Mouse (Mus musculus) 416B (cell line): ENCODE results near the gene Ubb.
"Not testable (repeated sequence)": the region's sequence is repeated elsewhere in the genome, so short reads cannot be mapped to it uniquely, and the experiment has no call there.

Source experiments
- DNase-seq: peaks from one replicate; pipeline ENCODE4 v3.0.0; 2011; ENCODE audit warnings: low read depth

Gene Ubb

DNA sequence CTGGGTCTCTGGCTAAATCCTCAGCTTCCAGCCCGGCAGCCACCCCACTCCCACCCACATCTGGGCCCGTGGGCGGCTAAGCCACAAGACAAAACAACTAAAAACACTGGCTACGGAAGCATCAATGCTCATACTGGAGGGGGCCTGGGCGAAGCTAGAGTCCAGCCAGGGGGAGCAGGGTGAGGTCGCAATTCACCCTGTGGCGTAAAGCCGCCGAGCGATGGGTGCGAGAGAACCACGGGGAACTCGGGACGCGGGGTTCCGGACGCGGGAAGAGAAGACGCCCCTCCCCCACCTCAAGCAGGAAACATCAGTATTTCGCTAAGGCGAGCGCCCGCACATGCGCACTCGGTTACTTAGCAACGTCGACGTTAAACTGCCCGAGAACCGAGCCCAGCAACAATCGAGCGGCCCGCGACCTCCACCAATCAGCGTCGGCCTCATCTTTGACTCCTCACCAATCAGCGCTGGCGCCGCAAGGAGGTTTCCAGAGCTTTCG is at the start of gene Ubb:
Ubb (plus strand) TSS at position 445 of the 499 bp plus-strand sequence.
- DNase-seq = peak; percentile 100

DNA sequence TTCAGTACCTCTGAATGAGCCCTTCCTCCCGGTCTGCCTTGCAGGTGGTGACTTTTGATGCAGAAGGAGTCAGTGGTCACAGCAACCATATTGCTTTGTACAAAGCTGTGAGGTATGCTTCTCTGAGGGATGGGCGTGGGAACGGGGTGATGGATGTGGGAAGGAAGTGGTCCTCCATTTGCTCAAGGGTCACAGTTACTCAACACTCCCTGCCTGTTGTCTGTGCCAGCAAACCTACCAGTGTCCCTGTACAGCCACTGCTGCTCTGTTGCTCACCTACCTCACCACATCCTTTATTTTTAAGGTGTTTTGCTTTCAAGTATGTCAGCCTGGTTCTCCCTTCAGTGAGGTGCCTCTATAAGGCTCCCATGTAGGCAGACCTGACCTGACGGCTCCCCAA is 43.3 kb upstream of the Ubb start:
- DNase-seq = no peak

DNA sequence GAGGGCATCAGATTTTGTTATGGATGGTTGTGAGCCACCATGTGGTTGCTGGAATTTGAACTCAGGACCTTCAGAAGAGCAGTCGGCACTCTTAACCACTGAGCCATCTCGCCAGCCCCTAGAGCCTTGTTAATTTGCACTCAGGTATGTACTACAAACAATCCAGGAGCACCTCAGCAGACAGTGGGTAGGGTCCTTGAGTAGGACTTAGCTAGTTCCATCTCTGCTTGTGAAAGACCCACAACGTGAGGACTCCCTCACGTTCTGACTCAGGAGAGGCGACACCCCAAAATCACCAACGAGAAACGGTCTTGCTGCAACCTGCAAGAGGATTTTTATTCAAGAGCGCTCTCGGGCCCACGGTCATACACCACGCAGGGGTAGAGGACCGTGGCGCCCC is 42.6 kb upstream of the Ubb start:
- DNase-seq = not testable (repeated sequence)

DNA sequence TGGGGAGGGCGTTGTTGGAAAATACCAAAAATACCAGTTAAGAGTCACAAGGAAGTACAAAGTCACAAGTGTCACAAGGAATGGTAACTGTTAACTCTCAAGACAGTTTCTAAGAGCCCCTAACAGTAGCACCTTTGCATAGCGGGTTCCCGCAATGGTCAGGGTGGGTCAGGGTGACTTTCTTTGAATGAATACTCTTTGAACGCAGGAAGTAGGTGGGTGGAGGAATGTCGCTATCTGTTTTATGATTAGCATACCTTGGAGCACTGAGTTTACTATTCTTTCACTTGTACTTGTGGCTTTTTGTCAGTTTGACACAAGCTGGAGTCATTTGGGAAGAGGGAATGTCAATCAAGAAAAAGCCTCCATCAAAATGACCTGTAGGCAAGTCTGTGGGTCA is 42.2 kb upstream of the Ubb start:
- not testable (repeated sequence) for DNase-seq

DNA sequence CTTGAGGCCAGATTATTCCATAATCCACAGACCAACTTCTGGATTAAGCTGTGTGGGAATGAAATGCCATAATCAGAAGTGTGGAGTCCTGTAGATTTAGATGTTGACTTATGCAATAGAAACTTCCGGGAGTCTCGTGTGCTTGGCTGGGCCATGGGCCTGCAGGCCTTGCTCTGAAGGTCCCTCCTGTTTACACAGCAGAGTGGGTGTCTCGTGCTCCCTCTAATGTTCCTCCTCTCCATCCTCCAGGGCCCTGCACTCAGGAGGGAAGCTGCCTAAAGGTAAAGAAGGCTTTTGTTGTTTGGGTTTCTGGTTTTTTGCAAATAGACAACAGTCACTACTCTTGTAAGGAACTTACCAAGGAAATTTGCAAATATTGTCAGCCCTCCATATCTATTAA is 41.4 kb upstream of the Ubb start:
- no peak for DNase-seq

DNA sequence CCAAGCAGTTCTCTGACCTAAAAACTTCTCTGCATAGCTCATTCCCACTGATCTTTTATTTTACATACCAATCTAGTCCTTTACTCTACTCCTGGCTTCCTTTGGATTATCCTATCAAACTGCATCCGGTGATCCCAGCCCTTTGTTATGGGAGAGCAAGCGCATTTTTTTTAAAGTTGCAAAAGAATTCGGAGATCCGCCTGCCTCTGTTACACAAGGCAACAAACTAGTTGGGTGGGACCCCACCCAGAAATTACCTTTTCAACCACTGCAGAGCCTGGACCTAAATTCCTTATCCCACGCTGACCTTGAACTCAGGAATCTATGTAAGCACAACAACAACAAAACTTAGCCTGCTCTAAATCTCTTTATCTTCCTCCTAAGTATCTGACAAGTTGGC is 40.0 kb upstream of the Ubb start:
- no peak for DNase-seq

DNA sequence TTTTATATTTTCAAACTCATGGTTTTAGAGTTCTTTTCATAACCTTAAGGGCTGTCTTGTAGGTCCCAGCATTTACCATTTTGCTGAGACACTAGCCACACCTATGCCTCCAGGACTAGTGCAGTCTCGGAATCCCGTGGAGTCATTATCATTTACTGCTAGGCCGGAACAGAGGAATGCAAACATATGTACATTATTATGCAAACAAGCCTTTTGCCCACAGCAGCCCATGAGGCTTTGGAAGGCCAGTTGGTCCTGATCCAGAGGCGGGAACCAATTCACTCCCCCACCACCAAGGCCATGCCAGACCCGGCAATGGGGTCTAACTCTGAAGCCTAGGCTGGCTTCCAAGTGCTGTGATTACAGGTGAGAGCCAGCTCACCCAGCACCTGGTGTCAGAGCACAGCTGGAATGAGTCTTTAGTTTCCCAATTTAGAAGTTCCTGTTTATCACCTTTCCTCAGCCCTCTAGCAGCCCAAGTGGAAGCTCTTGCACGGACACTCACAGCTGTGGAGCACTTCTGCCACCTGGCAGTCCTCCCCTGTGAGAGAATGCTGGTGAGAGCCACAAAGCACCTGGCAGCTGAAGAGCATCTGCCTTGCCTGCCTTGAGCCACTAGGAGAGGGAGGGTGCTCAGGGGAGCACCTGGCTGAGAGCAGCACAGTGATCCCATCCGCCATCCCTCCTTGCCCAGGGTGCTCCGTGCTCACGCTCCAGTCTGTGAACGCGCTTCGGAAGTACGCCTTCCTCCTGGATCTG is 39.3 kb upstream of the Ubb start:
- no peak for DNase-seq

DNA sequence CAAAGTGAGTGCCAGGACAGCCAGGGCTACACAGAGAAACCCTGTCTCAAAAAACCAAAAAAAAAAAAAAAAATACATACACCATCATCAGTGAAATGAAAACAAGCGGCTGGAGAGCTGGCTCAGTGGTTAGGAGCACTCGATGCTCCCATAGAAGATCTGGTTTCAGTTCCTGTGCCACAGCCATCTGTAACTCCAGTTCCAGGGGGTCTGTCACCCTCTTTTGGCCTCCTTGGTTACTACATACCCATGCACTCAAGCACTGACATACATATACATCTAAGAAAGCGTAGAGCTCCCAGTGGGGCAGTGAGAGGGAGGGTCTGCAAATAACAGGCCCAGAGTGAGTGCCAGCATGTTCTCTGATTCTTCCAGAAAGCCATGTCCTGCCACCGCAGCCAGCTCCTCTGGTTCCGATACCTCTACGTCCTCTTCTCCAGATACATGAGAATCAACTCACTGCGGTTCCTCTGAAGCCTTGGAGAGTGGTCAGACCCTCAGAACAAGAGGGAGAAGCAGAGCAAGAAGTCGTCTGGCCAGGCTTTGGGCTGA is 38.4 kb upstream of the Ubb start:
- no peak for DNase-seq

DNA sequence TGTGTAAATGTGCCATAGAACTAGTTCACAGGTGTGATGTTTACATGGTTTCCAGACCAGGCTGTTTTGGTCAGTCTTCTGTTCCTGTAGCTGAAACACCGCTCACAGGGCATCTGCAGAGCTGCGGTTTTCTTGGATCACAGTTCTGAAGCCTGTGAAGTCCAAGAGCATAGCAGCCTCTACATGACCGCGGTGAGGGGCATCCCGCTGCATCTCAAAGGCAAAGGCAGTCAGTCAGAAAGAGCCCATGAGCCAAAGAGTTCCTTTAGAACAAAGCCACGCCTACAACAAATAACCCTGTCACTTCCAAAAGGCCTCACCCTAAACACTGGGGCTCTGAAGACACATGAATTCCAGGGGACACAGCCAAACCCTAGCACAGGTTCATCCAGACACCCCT is 37.7 kb upstream of the Ubb start:
- DNase-seq = no peak

DNA sequence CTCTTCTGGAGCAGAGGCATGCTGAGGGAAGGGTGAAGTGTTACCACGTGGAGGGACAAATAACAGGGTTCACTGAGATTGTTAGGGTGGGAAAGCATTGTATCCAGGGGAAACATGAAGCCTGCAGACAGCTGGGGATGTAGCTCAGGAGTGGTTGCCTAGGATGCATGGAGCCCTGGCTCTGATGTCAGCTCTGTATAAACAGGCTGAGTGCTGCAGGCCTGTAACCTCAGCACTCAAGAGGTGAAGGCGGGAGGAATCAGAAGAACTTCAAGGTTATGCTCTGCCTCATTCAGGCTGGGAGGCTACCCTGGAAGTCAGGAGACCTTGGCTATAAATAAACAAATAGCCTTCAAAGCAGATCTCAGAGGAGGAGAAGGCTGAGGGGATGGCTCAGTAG is 32.0 kb upstream of the Ubb start:
- no peak for DNase-seq

DNA sequence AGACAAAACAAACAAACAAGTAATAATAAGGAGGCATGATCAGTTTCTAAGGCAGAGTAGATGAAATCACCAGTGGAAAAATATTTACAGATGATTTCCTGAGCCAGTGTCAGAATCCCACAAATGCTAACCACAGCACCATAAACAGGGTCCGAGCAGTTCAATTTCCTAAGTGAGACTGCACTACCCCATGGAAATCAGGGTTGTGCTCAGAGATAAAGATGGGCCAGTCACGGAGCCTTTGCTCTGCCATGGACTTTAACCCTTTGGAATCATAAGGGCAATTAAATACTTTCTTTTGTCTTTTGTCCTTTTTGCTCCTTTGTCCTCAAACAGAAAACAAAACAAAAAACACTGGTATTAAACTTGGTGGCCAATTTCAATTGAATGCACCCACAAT is 28.7 kb upstream of the Ubb start:
- DNase-seq = peak; percentile 36

DNA sequence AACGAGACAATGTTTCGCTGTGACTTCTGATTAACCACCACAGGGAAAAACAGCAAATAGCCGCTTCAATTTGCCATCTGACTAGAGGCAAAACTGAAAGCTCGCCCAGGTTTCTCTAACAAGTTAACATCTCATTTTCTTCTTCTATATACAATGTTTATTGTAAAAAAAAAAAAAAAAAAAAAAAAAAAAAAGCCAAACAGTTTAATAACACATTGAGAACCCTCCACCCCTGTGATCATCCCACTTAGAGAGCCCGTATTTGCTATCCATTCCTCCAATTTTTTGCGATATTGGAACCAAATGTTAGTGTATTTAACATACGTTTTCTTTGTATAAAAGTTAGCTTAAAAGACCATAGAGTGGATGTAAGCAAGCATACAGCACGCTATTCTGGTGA is 13.9 kb upstream of the Ubb start:
- no peak for DNase-seq

DNA sequence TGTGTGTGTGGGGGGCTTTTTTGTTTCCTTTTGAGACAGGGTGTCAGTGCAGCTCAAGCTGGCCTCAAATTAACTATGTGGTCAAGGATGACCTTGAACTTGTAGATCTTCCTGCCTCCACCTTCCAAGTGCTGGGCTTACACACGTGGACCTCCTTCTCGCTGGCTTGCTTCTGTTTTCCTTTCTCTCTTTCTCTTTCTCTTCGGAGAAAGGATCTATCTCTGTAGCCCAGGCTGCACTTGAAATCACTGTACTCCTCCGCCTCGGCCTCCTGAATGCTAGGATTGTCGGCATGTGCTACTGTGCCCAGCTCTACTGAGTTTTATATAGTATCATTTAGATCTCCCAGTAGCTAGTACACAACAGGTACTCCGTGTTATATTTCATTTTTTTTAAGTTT is 13.4 kb upstream of the Ubb start:
- peak; percentile 90 for DNase-seq

DNA sequence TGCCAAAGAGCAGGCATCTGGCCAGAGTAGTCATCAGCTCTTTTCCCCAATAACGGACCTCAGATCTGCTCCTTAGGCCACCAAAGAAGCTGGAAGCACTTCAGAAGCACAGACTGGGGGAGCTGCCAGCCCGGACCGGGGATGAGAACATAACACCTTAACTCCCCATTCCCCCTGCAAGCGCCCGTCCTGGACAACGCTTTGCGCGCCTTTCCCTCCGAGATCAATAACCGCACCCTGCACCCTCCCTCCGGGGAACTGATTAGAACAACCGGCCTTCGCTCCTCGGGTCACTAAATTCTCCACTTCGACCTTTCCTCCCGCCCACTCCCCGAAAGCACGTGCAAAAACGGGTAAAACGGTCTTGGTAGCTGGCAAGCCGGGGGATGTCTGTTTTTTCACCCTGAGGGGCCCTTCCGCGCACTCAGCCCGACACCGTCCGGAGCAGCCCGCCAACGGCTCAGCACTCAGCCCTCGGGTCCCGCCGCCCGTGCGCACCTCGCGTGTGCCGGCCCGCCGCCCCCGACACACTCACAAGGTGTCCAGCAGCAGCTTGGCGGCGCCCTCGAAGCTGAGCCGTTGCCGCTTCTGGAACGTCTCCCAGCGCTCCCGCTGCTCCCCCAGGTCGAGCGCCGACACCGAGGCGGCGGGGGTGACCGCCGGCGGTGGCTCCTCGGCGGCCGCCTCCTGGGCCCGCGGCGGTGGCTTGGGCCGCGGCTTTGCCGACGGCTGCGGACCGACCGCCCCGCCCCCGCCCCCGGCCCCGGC is 12.5 kb upstream of the Ubb start:
- peak; percentile 64 for DNase-seq

DNA sequence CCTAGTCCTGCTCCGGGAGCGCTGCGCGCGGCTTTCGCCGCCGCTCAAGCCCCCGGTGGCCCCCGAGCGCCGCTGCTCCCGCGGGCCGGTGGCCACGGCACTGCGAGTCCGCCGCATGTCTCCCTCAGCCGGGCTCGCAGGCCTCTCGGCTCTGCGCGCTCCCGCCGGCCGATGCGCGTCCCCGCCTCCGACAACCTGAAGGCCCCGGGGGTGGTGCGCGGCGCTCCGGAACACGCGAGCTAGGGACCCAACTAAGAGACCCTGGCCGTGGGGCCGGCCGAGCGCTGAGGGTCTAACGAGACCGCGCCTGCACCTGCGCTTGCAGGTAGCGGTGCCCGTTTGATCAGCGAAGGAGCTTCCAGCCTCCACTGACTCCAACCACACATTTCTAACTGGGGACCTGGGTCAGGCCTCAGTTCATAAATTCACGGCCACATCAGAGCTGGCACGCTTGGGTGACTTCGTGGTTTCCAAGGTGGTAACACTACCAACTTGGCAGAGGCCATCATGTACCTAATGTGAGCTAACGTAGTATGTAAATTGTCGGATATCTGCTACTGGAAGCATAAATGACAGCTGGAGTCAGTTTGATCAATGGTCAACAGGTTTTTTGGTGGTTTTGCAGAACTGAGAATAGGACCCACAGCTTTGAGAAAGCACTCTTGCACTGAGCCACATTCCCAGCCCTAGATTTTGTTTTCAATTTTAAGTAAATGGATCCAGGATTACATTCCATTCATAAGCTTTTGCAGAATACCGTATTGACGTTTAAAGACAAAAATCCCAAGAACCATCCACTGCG is 11.7 kb upstream of the Ubb start, which contains the start of gene Cenpv:
Cenpv (minus strand) TSS at position 173 of the 802 bp plus-strand sequence.
- peak; percentile 71 for DNase-seq

DNA sequence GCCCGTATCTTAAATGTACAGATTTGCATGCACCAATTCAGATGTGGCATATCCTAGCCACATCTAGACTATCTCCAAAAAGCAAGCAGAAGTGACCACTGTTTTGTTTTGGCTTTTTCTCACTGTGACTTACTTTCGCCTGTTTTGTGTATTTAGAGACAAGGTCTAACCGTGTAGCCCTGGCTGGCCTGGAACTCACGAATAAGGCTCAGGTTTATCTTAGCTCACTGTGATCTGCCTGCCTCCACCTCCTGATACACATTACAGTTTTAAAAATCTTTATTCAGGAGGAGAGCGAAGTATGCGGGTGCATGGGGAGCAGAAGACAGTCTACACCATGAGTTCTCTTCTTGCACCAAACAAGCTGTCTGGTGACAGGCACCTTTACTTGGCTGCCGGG is 10.8 kb upstream of the Ubb start:
- no peak for DNase-seq

DNA sequence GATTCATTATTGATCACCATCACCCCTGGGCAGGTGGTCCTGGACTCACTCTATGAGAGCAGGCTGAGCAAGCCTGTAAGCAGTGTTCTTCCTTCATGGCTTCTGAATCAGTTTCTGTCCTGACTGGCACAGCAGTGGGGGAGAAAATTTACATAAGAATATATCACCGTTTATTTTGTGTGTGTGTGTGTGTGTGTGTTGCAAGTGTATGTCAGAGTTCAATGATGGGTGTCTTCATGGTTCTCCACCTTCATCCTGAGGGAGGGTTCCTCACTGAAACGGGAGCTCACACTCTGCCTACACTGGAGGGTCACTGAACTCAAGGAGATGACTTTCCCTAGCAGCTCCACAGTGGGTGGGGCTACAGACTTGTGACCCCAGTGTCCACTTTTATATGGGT is 10.0 kb upstream of the Ubb start:
- no peak for DNase-seq

DNA sequence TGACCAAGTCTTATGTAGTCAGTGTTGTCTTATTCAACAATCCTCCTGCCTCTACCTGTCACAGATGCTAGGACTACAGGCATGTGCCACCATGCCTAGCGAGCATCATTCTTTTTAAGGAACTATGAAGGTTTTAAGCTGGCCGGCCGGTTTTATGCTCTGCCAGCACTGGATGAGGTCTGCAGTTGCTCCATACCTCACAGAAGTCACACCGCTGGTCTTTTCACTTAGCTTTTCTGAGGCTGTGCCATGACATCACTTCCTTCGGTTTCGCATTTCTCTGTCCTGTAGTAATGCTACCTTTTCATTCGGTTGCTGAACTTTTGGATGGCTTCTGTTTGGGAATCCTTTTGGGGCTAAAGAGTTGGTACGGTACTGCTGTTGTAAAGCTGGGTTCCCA is 9.4 kb upstream of the Ubb start:
- DNase-seq = peak; percentile 70

DNA sequence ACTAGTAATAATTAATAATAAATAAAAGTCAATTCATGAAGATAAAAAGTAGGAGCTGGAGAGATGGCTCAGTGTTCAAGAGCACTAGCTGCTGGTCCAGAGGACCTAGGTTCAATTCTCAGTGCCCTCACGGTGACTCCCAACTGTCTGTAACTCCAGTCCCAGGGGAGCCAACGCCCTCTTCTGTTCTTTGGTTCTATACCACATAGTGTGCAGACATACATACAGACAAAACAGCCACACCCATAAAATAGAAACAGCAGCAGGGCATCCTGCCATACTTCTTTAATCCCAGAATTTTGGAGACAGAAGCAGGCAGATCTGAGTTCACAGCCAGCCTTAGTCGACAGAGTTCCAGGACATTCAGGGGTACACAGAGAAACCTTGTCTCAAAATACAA is 7.0 kb upstream of the Ubb start:
- DNase-seq = no peak

DNA sequence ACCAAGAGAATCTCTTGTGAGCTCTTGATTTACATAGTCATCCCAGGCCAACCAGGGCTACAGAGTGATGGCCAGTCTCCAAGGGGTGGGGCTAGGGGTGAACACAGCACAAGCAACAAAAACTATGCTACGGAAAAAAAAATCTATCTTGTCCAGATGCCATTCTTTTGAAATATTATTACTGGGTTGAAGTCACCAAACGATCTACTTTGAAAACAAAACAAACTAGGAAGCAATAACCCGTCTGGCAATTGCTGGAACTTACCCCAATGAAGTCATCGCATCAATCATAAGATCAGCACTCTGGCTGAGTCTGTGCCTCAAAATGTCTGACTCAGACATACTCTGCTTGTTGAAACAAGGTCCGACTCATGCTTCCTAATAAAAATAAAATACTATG is 1.2 kb upstream of the Ubb start:
- peak; percentile 90 for DNase-seq

DNA sequence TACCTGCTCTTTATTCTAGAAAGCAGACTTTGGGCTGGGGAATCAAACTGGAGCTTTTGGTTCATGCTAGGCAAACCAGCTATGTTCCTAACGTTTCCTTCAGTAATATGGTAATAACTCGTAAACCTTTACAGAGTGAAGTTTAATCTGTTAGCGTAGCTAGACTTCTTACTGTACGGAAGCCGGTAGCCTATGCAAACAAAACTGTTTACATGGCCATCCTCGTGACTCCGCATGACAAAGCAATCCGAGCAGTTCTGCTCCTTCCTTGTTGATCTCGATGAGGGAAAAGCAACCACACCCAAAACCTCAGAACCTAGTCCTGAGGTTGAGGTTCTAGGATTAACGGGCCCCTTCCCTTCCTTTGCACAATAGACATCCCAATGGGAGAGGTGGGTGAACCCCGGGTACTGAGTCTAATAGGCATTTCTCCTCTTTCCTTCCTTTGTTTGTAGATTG is 715 bp upstream of the Ubb start:
- peak; percentile 91 for DNase-seq
